Mouse (Mus musculus) stomach, postnatal 0 days (tissue): ENCODE measurements around the gene Tbpl2.

Source experiments
- CTCF ChIP-seq: IDR thresholded peaks from 2 replicates; pipeline ENCODE4 v1.5.1; 2016; ENCODE audit warnings: antibody characterized with exemption, low read depth, mild to moderate bottlenecking, moderate library complexity
- EP300 ChIP-seq: optimal IDR thresholded peaks from 2 replicates; pipeline ENCODE3; 2016; ENCODE audit warnings: antibody characterized with exemption

- TF ChIP-seq CTCF: no peak
- TF ChIP-seq EP300: no peak
These were observed 5.5 kb downstream of the Tbpl2 start for GRCm38 (mm10) chr2:24090921-24091320.
